Mouse (Mus musculus) megakaryocyte, embryonic 14.5 days (primary cell): ENCODE results near the gene Atg4b.

Experiments used
- FLI1 ChIP-seq: IDR thresholded peaks from 2 replicates; pipeline ENCODE4 v1.6.1; 2012; ENCODE audit warnings: low read length, inconsistent platforms, mixed read lengths
- GATA1 ChIP-seq: IDR thresholded peaks from 3 replicates; pipeline ENCODE4 v1.6.1; 2012; ENCODE audit warnings: mixed read lengths, low read length, inconsistent platforms, borderline replicate concordance

DNA sequence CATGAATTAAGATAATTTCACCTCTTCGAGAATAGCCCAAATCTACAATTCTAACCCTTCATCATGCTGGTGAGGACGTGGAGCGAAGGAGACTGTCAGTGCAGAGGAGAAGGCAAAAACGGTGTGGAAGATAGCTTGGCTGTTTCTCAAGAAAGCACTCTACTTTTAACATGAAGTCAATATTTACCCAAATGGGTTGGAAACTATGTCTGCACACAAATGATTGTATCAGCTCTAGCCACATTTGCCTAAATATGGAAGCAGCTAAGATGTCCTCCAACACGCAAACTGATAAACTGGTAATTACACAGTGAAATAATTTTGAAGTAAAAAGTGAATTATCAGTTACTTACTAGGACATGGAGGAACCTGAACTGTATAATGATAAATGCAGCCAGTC is 51.5 kb downstream of the Atg4b start:
- TF ChIP-seq GATA1 (no peak), FLI1 (no peak)
